Mouse (Mus musculus): ENCODE measurements around the gene Dlk2.

Dlk2 gene

GRCm38 (mm10) chr17:46273803-46274236 is 23.4 kb upstream of the Dlk2 start:
- no peak for DNase-seq (ENCODE audit: low spot score)

- no peak for DNase-seq (ENCODE audit: low spot score)
Observed at GRCm38 (mm10) chr17:46274465-46274864, 22.8 kb upstream of the Dlk2 start.

- DNase-seq (ENCODE audit: low spot score) = no peak
Observed at GRCm38 (mm10) chr17:46275034-46275433, 22.2 kb upstream of the Dlk2 start.

GRCm38 (mm10) chr17:46275506-46275905 is 21.7 kb upstream of the Dlk2 start:
- DNase-seq (ENCODE audit: low spot score) = no peak

GRCm38 (mm10) chr17:46277586-46277985 is 19.6 kb upstream of the Dlk2 start:
- no peak for DNase-seq (ENCODE audit: low spot score)

- DNase-seq (ENCODE audit: low spot score) = no peak
Observed at GRCm38 (mm10) chr17:46278011-46278765, 19.0 kb upstream of the Dlk2 start.

GRCm38 (mm10) chr17:46282483-46283123 is 14.6 kb upstream of the Dlk2 start, which contains the start of gene Tjap1:
Gene Tjap1, minus strand, starts transcription at chr17:46283026.
- DNase-seq (ENCODE audit: low spot score) = peak; percentile 80

GRCm38 (mm10) chr17:46283140-46283539 is 14.1 kb upstream of the Dlk2 start:
- DNase-seq (ENCODE audit: low spot score) = no peak

- no peak for DNase-seq (ENCODE audit: low spot score)
Observed at GRCm38 (mm10) chr17:46283911-46284310, 13.3 kb upstream of the Dlk2 start.

- no peak for DNase-seq (ENCODE audit: low spot score)
Observed at GRCm38 (mm10) chr17:46284653-46285052, 12.6 kb upstream of the Dlk2 start.

GRCm38 (mm10) chr17:46285407-46285806 is 11.8 kb upstream of the Dlk2 start:
- no peak for DNase-seq (ENCODE audit: low spot score)

GRCm38 (mm10) chr17:46287678-46288095 is 9.5 kb upstream of the Dlk2 start:
- DNase-seq (ENCODE audit: low spot score) = peak; percentile 23

GRCm38 (mm10) chr17:46296601-46297000 is 620 bp upstream of the Dlk2 start:
- no peak for DNase-seq (ENCODE audit: low spot score)

- DNase-seq (ENCODE audit: low spot score) = no peak
Observed at GRCm38 (mm10) chr17:46297028-46297363, 225 bp upstream of the Dlk2 start.

- peak; percentile 82 for DNase-seq (ENCODE audit: low spot score)
Observed at GRCm38 (mm10) chr17:46298220-46298913, 1.1 kb downstream of the Dlk2 start.

- no peak for DNase-seq (ENCODE audit: low spot score)
Observed at GRCm38 (mm10) chr17:46301892-46302291, 4.7 kb downstream of the Dlk2 start.

- DNase-seq (ENCODE audit: low spot score) = no peak
Observed at GRCm38 (mm10) chr17:46304184-46304583, 7.0 kb downstream of the Dlk2 start.

- DNase-seq (ENCODE audit: low spot score) = no peak
Observed at GRCm38 (mm10) chr17:46306956-46307355, 9.7 kb downstream of the Dlk2 start.

GRCm38 (mm10) chr17:46309835-46310234 is 12.6 kb downstream of the Dlk2 start:
- no peak for DNase-seq (ENCODE audit: low spot score)

- DNase-seq (ENCODE audit: low spot score) = no peak
Observed at GRCm38 (mm10) chr17:46310515-46310914, 13.3 kb downstream of the Dlk2 start.

- DNase-seq (ENCODE audit: low spot score) = no peak
Observed at GRCm38 (mm10) chr17:46313135-46313715, 16.0 kb downstream of the Dlk2 start.

GRCm38 (mm10) chr17:46315813-46316212 is 18.6 kb downstream of the Dlk2 start:
- DNase-seq (ENCODE audit: low spot score) = no peak

GRCm38 (mm10) chr17:46320492-46320891 is 23.3 kb downstream of the Dlk2 start:
- no peak for DNase-seq (ENCODE audit: low spot score)
